Mouse (Mus musculus) ES-E14 (cell line): ENCODE measurements at regions not wholly inside any gene's neighbourhood (a gene's known extent, or its start where the extent isn't known, plus 50 kb on each side); places are given as distances from the start of the nearest gene placed in this dataset.

Source experiments
- DNase-seq: peaks from one replicate; pipeline ENCODE4 v3.0.0-alpha.2; 2013; ENCODE audit warnings: low read depth, low spot score
- H3K27ac ChIP-seq: 2 replicates; pipeline ENCODE4 v1.5.1; 2012; ENCODE audit warnings: low read depth, mild to moderate bottlenecking, low read length, moderate library complexity, mixed read lengths; ENCODE audit not compliant: poor library complexity, insufficient read depth, severe bottlenecking
- H3K36me3 ChIP-seq: 2 replicates; pipeline ENCODE4 v1.6.1; 2012; ENCODE audit warnings: mild to moderate bottlenecking, low read length, moderate library complexity, mixed read lengths; ENCODE audit not compliant: control insufficient read depth, poor library complexity, insufficient read depth, severe bottlenecking
- H3K4me1 ChIP-seq, 2 experiments: fragments of 150-350 bp in 1 of 2; sonication (generic) in 1 of 2; 2 replicates each; pipeline ENCODE4 v1.6.1; 2012; ENCODE audit warnings: low read length in 2 of 2, mild to moderate bottlenecking in 1 of 2, mixed read lengths in 1 of 2; ENCODE audit not compliant: control insufficient read depth in 2 of 2, insufficient read depth in 2 of 2, poor library complexity in 1 of 2
- H3K4me3 ChIP-seq, 2 experiments: fragments of 150-350 bp in 1 of 2; sonication (generic) in 1 of 2; 2 replicates each; pipeline ENCODE4 v1.5.1; 2012; ENCODE audit warnings: low read length in 2 of 2, low read depth in 1 of 2, mild to moderate bottlenecking in 1 of 2, mixed read lengths in 1 of 2; ENCODE audit not compliant: insufficient read depth in 1 of 2, poor library complexity in 1 of 2, severe bottlenecking in 1 of 2
- H3K9ac ChIP-seq: 2 replicates; pipeline ENCODE4 v1.6.1; 2012; ENCODE audit warnings: low read depth, mild to moderate bottlenecking, low read length, mixed read lengths; ENCODE audit not compliant: poor library complexity, insufficient read depth, severe bottlenecking
- H3K9me3 ChIP-seq: fragments of 150-350 bp; sonication (generic); 2 replicates; pipeline ENCODE4 v1.6.1; 2012; ENCODE audit warnings: low read depth, mild to moderate bottlenecking, low read length; ENCODE audit not compliant: control insufficient read depth, insufficient read depth
- CHD2 ChIP-seq: IDR thresholded peaks from 2 replicates; pipeline ENCODE4 v1.6.1; 2014; ENCODE audit warnings: mild to moderate bottlenecking, low read depth, low read length, inconsistent platforms
- HCFC1 ChIP-seq: IDR thresholded peaks from 2 replicates; pipeline ENCODE4 v1.6.1; 2012; ENCODE audit warnings: low read length, inconsistent platforms, borderline replicate concordance; ENCODE audit not compliant: insufficient read depth
- MAFK ChIP-seq: IDR thresholded peaks from 2 replicates; pipeline ENCODE4 v1.6.1; 2014; ENCODE audit warnings: mild to moderate bottlenecking, low read depth, low read length, inconsistent platforms; ENCODE audit not compliant: insufficient read depth
- ZC3H11A ChIP-seq: IDR thresholded peaks from 2 replicates; pipeline ENCODE4 v1.6.1; 2012; ENCODE audit warnings: low read depth, mild to moderate bottlenecking, inconsistent platforms, low read length, borderline replicate concordance
- ZNF384 ChIP-seq: IDR thresholded peaks from 2 replicates; pipeline ENCODE4 v1.6.1; 2012; ENCODE audit warnings: low read depth, low read length, inconsistent platforms
- in situ Hi-C, 2 experiments: fragments of 600-800 bp; cut with MboI; formaldehyde crosslinking; loops; one replicate each; pipeline ENCODE4 v1.15.1; 2025; ENCODE audit warnings: low sequenced_read_pairs in 2 of 2, inconsistent platforms in 1 of 2; ENCODE audit not compliant: unreplicated experiment in 2 of 2

DNA sequence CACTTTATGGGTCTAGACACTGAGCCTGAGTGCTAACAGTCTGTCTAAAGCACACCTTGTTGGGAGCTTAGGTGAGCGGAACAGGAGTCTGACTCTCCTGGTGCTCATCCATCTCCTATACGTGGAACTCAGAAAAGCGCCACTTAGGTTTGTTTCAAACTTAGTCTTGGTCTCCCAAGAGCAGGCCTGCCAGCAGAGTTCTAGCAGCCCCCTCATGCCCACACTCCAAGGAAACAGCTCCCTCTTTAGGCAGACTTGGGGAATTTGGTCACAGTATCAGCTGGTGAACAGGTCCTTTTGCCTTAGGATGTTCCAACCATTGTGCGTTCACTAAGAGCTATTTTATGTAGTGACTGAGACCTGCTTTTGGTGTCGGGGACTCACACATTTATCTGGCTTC lies 173.0 kb upstream of the Ado start:
- TF ChIP-seq ZNF384 (no peak), ZC3H11A (peak; percentile 65; the same call in 1 of the 2 replicates)
- Histone ChIP-seq H3K36me3 (no peaks in the 10 kb centered on the region), H3K9ac (no peak overlapping the region), H3K27ac (no peak overlapping the region), H3K4me3 (no peak overlapping the region), H3K9me3 (no peaks in the 10 kb centered on the region), H3K4me1 (no peaks in the 10 kb centered on the region)
- in situ Hi-C loops, result loop anchor here in 1 of 2 experiments (10.0 kb wide), 1 partner anchor 187 kb away; the partner anchor contains the start of gene Egr2
- peak; percentile 38 for DNase-seq

DNA sequence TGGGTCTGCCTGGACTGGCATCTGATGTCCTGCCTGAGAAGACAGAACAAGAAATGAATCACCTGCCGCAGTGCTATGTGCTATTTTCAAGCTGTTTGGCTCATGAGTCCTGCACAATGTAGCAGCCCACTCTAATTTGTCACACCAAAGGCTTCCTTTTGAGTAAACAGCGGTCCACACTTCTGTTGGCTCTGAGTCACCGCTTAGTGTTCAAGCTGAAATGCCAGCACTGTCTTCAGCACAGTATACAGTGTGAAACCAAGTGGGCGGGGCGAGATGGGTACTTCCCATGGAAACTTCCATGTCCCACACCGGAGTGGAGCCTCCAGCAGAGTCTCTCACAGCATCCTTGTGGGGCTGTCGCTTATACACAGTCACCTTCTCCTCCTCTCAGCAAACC lies 168.8 kb upstream of the Ado start:
- in situ Hi-C loops, result no loop called here
- DNase-seq, result no peak
- Histone ChIP-seq H3K36me3 (no peaks in the 10 kb centered on the region), H3K27ac (no peak overlapping the region), H3K4me1 (no peaks in the 10 kb centered on the region), H3K4me3 (no peak overlapping the region), H3K9me3 (no peaks in the 10 kb centered on the region), H3K9ac (no peak overlapping the region)
- no peak for TF ChIP-seq ZNF384
- no peak for TF ChIP-seq HCFC1
- TF ChIP-seq MAFK, result no peak
- no peak for TF ChIP-seq CHD2
- no peak for TF ChIP-seq ZC3H11A

DNA sequence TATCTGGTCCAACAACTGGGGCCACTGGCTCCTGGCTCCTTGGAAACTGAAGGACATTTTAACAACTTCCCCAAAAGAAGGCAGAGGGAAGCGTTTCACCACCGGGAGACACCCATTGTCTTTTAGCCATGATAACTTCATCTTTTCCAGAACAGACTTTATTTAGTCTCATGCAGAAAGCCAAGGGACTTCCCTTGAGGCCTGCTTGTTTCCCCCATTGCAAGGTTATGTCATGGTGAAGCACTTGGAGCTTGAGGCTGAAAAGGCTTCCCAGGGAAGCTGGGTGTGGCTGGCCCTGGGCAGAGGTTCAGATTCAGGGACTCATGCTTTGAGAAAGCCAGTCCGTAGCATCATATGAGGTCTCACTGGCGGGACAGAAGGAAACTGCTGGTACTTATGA lies 166.3 kb upstream of the Ado start:
- no peak for DNase-seq
- Histone ChIP-seq H3K9ac (no peak overlapping the region), H3K9me3 (no peaks in the 10 kb centered on the region), H3K4me1 (no peaks in the 10 kb centered on the region), H3K4me3 (no peak overlapping the region), H3K27ac (no peak overlapping the region), H3K36me3 (no peaks in the 10 kb centered on the region)
- in situ Hi-C loops, result no loop called here
- TF ChIP-seq ZC3H11A (no peak), CHD2 (no peak), MAFK (no peak), ZNF384 (no peak), HCFC1 (no peak)

DNA sequence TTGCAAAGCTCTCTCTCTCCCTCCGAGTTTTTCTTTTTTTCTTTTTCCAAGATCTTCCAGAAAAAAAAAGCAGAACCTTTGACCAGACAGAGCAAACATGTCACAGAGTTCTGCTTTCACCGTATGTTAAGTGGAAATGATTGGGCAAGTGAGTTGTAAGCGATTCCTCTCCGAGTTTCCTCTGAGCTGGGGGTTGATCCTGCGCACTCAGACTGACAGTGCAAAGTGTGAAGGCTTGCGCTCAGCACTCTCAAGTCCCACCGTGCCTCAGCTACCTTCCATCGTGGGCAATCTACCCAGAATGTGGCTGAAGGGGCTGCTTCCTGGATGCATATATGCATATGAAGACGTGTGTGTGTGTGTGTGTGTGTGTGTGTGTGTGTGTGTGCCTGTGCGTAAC lies 164.3 kb upstream of the Ado start:
- H3K4me3 ChIP-seq, result no peak overlapping the region
- TF ChIP-seq HCFC1 (no peak), MAFK (no peak), CHD2 (no peak), ZC3H11A (no peak), ZNF384 (no peak)
- no peak for DNase-seq
- H3K9ac ChIP-seq, result no peak overlapping the region
- no peaks in the 10 kb centered on the region for H3K4me1 ChIP-seq
- H3K9me3 ChIP-seq, result no peaks in the 10 kb centered on the region
- no peaks in the 10 kb centered on the region for H3K36me3 ChIP-seq
- in situ Hi-C loops, result no loop called here
- no peak overlapping the region for H3K27ac ChIP-seq

DNA sequence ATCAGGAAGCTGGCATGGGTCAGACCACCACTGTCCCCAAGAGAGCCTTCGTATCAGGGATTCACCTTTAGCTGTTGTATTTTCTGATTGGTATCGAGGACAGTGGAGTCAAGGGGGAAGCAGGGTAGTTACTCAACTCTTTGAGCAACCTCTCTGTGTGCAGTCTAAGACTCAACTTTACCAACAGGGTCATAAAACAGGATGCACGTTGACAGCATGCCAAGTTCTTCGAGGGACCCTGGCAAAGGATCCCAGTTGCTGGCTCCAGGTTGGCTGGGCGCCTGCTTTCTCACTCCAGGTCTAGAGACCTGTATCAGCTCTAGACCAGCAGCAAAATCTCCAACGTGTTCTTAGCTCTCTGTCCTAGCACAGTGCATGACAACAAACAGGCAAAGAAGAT lies 163.9 kb upstream of the Ado start:
- TF ChIP-seq CHD2 (no peak), ZNF384 (no peak), ZC3H11A (no peak), MAFK (no peak), HCFC1 (no peak)
- H3K4me3 ChIP-seq, result no peak overlapping the region
- in situ Hi-C loops, result no loop called here
- no peaks in the 10 kb centered on the region for H3K4me1 ChIP-seq
- H3K36me3 ChIP-seq, result no peaks in the 10 kb centered on the region
- no peak overlapping the region for H3K27ac ChIP-seq
- no peak for DNase-seq
- H3K9ac ChIP-seq, result no peak overlapping the region
- H3K9me3 ChIP-seq, result no peaks in the 10 kb centered on the region
